Mouse (Mus musculus) adrenal gland, adult 8-10 months (tissue): Measurements from ENCODE around the gene Ktn1. TPM values are rescaled to one million over a fixed set of nuclear protein-coding genes. Genes with fewer than 3 reads are reported as not detected.

Source experiments
- DNase-seq: peaks from one replicate; pipeline ENCODE4 v3.0.0; 2022
- total RNA-seq, 4 experiments: library from RNA; stranded (reverse); gene quantifications; 2 replicates each; pipeline ENCODE4 v1.2.4; 2022

Ktn1 gene
- total RNA-seq, 4 experiments from 2014 or later: 50.5 to 90.6 (median 62.7) TPM

GRCm38 (mm10) chr14:47756411-47757065 lies 108.3 kb downstream of the Ktn1 start:
- DNase-seq: no peak

GRCm38 (mm10) chr14:47765192-47765591 lies 116.9 kb downstream of the Ktn1 start:
- no peak for DNase-seq

DNA sequence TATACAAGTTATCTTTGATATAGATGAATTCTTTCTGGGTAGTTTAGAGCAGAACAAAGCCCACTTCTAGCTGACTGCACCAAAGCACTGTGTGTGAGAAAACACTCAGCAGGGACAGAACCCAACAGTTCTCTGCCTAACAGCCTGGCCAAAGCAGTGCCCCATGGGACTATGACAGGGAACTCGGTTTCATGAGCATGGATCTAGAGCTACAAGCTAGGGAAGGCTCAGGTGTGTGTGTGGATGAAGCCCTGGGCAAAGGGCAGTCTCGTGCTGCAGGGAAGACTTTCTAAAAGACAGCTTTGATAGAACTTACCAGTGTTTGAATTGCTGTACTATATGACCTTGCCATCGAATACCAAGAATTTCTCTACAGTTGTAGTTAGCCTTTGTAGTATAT lies 117.5 kb downstream of the Ktn1 start:
- no peak for DNase-seq

- no peak for DNase-seq
These were observed 118.1 kb downstream of the Ktn1 start for GRCm38 (mm10) chr14:47766373-47766772.

GRCm38 (mm10) chr14:47771496-47771895 lies 123.2 kb downstream of the Ktn1 start:
- no peak for DNase-seq

DNA sequence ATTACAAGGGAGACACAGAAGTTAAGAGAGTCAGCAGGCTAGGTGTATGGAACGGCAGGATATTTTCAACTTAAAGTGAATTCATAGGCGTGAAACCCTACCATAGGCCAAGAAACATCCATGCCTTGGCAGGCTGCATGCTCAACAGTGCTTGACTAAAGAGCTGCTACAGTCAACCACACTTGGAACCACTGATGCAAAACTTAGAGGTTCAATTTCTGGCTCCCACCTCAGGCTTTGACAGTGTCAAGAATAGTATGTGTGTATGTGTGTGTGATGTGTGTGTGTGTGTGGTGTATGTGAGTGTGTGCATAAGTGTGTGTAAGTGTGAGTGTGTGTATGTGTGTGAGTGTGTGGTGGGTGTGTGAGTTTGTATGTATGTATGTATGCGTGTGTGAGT lies 127.3 kb downstream of the Ktn1 start:
- DNase-seq: no peak

- DNase-seq: no peak
These were observed 128.2 kb downstream of the Ktn1 start for GRCm38 (mm10) chr14:47776260-47777035.

- no peak for DNase-seq
These were observed 137.9 kb downstream of the Ktn1 start for GRCm38 (mm10) chr14:47786112-47786511.

Other genes with a start within 250 kb of the Ktn1 start
- 1 to 10 TPM; 1.3 to 2.9 (median 2.2) TPM for gene Dlgap5, start 230.0 kb upstream of the Ktn1 start, total RNA-seq
- gene Fbxo34, start 198.0 kb upstream of the Ktn1 start, total RNA-seq: 10 to 100 TPM; 19.9 to 24.6 (median 23.7) TPM
- 10 to 100 TPM; 14.2 to 21.5 (median 20.2) TPM for gene Atg14, start 77.8 kb upstream of the Ktn1 start, total RNA-seq